Mouse (Mus musculus) layer of hippocampus, adult 9-11 months (tissue): ENCODE data around the gene Mrpl41.
"Not testable (repeated sequence)": the region's sequence is repeated elsewhere in the genome, so short reads cannot be mapped to it uniquely, and the experiment has no call there.

Experiments
- DNase-seq: peaks from one replicate; pipeline ENCODE4 v3.0.0; 2022

Gene Mrpl41

GRCm38 (mm10) chr2:24974906-24975703 lies at the start of gene Mrpl41:
TSS of gene Mrpl41 (minus strand) at chr2:24975098.
- DNase-seq, result peak; percentile 98

- DNase-seq, result no peak
Observed at GRCm38 (mm10) chr2:25022678-25023077, 47.8 kb upstream of the Mrpl41 start.

DNA sequence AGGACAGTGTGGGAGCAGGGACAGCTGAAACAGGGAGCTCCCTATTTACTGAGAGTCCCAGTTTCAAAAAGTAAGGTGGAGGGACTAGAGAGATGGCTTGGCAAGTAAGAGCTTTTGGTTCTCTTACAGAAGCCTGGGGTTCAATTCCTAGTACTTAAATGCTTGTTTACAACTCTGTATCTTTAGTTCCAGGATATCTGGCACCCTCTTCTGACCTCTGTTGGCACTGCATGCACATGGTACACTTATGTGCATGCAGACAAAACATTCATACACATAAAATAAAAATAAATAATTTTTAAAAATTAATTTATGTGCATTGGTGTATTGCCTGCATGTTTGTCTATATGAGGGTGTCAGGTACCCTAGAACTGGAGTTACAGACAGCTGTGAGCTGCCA lies 33.4 kb upstream of the Mrpl41 start:
- DNase-seq, result no peak

GRCm38 (mm10) chr2:25006767-25007166 lies 31.9 kb upstream of the Mrpl41 start:
- no peak for DNase-seq

- no peak for DNase-seq
Observed at GRCm38 (mm10) chr2:25003946-25004786, 29.3 kb upstream of the Mrpl41 start.

DNA sequence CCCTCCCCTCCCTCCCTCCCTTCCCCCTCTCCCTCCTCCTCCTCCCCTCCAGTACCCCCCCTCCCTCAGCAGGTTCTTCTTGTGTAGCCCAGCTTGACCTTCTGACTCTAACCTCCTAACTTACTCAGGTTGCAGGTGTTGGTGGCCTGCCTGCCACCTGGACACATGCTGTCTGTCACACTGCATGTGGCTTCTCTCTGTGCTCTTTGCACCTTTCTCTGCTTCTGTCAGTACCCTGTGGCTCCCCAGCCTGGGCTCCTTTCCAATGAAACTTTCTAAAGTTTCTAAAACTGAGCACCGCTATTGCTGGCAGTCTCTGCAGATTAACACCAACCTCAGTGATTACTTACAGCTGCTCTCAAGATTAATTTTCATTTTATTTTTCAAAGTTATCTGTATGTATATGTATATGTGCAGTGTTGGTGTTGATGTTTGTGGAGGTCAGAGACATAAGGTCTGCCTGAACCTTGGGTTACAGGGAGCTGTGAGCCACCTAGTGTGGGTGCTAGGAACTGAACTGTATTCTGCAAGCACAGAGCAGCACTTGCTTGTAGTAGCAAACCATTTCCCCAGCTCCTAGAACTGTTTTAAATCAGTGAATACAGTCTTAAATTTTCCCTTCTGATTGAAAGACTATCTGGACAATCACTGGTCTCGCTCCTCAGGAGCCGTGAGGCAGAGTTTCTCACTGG lies 25.8 kb upstream of the Mrpl41 start:
- DNase-seq, result no peak

DNA sequence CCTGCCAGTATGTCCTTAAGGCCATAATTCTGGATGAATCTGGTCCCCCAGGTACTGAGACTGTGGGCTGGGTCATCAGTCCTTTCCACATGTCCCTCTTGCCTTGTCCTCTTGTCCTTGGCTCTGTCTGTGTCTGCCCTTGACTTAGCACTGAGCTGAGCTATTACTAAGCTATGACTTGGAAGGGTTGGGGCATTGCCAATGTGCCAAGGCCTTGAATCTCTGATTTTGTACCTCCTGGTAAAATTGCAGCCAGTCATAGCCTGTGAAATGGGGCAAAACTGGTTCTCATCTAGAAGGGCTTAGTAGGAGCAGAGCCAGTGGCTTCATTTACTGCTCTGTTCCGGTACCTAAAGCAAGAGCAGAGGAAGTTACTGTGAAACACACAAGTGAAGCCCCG lies 21.6 kb upstream of the Mrpl41 start:
- DNase-seq, result no peak

- peak; percentile 35 for DNase-seq
Observed at GRCm38 (mm10) chr2:24995332-24995731, 20.4 kb upstream of the Mrpl41 start.

- DNase-seq, result no peak
Observed at GRCm38 (mm10) chr2:24987762-24988161, 12.9 kb upstream of the Mrpl41 start.

GRCm38 (mm10) chr2:24976960-24977359 lies 2.1 kb upstream of the Mrpl41 start:
- no peak for DNase-seq

DNA sequence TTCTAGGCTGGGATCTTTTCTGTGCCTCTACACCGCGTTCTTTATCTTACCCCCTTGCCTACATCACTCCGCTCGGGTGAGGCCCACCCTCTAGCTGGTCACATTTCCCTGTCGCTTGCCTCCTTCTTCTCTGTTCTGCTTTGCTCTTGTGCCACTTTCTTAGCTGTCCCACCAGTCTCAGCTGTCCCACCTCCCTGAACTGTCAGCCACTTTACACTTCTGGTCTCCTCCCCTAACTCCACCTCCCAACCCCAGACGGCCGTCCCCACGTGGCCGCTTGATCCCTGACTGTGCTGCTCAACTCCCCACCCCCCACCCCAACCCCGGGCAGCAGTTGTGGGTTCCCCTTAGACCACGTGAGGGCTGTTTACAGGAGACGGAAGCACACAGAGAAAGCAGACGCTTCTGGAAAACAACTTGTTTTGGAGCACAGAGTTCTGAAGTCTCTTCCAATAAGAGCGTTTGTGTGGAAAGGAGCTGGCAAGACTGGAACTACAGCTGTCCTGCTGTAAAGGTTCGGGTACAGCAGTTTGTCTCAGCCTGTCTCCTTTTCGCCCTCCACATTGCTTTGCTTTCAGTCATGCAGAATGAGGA lies 903 bp upstream of the Mrpl41 start, which contains the start of gene Pnpla7:
Pnpla7 (plus strand) TSS at position 330 of the 594 bp plus-strand sequence.
- peak; percentile 87 for DNase-seq

- DNase-seq, result peak; percentile 30
Observed at GRCm38 (mm10) chr2:24974452-24974851, 446 bp downstream of the Mrpl41 start.

DNA sequence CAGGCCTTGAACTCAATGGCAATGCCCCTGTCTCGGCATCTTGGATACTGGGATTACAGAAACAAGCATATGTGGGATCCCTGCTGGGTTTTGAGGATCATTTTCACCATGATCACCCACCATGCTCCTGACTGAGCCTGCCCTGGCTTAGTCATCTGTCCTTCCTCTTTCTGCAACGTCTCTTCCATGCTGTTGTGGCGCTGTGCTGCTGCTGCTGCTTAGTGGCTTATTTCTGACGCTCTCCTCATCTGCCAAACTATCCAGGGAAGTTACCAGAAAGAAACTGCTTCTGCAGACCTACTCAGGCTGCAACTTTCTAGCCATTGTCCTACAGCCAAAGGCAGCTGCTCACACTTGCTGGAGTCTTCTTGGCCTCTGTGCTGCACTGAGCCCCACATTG lies 4.5 kb downstream of the Mrpl41 start:
- DNase-seq, result no peak

DNA sequence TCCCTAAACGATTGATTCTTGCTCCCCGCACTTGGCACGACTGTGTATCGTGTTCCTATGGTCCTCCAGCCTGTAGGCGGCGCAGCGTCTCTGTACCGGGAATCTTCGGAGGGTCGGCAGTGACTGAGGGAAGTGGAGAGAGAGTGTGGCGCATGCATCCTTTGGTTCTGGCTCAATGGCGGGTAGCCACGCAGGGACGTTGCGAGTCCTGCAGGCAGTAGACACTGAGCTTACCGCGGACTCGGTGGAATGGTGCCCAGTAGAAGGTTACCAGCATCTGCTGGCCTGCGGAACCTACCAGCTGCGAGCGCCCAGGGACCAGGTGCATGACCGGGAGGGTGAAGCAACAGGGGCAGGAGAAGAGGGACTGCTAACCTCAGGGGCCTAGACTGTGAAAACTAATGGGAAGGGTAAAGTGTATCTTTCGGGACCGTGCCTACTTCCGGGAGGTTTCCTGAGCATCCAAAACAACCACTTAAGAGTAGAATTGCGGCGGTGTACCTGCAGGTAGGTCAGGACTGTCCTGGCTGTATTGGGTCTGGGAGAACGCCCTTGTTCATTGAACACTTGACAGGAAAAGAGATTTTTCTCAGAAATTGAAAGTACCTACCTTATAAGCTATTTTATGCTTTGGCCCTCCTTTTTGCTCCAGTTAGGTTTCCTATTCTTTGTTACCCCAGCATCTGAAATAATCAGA lies 12.4 kb downstream of the Mrpl41 start, which contains the start of gene Dph7:
Dph7 (plus strand) TSS at position 97 of the 697 bp plus-strand sequence.
- peak; percentile 84 for DNase-seq

- no peak for DNase-seq
Observed at GRCm38 (mm10) chr2:24960910-24961309, 14.0 kb downstream of the Mrpl41 start.

- no peak for DNase-seq
Observed at GRCm38 (mm10) chr2:24952537-24953055, 22.3 kb downstream of the Mrpl41 start.

DNA sequence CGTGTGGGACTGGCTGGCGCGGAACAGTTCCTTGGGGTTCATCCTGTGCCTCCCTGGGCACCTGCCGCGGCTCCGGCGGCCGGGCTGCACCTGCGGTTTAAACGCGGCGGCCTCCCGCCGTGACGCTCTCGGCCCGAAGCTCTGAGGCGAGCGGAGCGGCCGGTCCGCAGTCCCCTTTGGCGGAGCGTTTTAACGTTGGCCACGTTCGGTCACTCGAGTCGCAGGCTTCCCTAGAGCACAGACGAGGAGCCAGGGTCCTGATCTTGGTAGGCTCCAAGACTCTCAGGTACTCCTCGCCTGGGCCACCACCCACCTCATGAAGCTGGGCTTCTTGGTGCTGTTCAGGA lies 24.7 kb downstream of the Mrpl41 start:
- no peak for DNase-seq

- peak; percentile 97 for DNase-seq
Observed at GRCm38 (mm10) chr2:24949421-24950188, 25.3 kb downstream of the Mrpl41 start, which contains the start of gene Zmynd19. TSS of gene Zmynd19 (plus strand) at chr2:24949792.

- not testable (repeated sequence) for DNase-seq
Observed at GRCm38 (mm10) chr2:24944304-24944703, 30.6 kb downstream of the Mrpl41 start.

DNA sequence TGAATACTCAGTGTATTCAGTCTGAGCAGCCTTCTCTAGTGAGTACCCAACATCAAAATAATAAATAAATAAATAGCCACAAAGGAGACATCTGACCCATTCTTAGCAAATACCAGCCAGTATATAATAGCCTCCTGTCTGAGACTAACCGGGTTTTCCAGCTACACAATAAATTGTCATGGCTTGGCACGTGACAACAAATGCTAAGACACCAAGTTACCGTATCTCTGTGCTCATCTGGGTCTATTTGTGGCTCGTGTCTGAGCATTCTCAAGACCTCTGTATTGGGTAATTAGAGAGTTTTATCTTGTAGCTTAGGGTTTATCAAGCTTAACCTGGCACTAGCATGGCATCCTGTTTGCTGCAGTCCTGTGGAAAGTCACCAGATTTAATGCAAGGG lies 32.8 kb downstream of the Mrpl41 start:
- DNase-seq, result no peak
